8 mouse cellular contexts compared by ENCODE assay signal in genomic region chr11:4266271-4267201, GRCm38 (mm10). TPM values are rescaled to one million over a fixed set of nuclear protein-coding genes. Genes with fewer than 3 reads are reported as not detected.
DNase-seq lines count a peak whose midpoint lies in the region; ATAC-seq and TF ChIP-seq lines count a peak whose summit lies in the region.

No protein-coding gene starts in this region.

- ATAC-seq in erythroblast, adult 5-6 weeks (replicated peaks; ENCODE audit: low FRiP score, poor library complexity, severe bottlenecking): no peak
- ATAC-seq in forebrain, postnatal 0 days: peak; percentile 54
- peak; percentile 69 for ATAC-seq in intestine, embryonic 16.5 days
- peak; percentile 38; the same call in 1 of the 2 replicates for ATAC-seq in lung, embryonic 14.5 days (ENCODE audit: insufficient read depth)

- peak overlapping the region; percentile 40 for H3K9ac ChIP-seq in forebrain, postnatal 0 days
- H3K9ac ChIP-seq in intestine, embryonic 16.5 days (ENCODE audit: low read depth, low read length): peak overlapping the region; percentile 75
- H3K9ac ChIP-seq in lung, embryonic 14.5 days: peak overlapping the region; percentile 54

- peak; percentile 81 for DNase-seq in ZHBTc4 (ENCODE audit: low read depth, low spot score)
- DNase-seq in forebrain, postnatal 0 days: peak; percentile 12
- peak; percentile 69 for DNase-seq in lung, embryonic 14.5 days
- DNase-seq in retina, embryonic 14.5 days (ENCODE audit: low spot score): peak; percentile 55
- DNase-seq in left cerebral cortex, postnatal 14 days (ENCODE audit: low spot score in 2 of 2): no peak

- no peak overlapping the region for H3K27ac ChIP-seq in forebrain, postnatal 0 days (ENCODE audit: low read depth, low read length)
- peak overlapping the region; percentile 71 for H3K27ac ChIP-seq in intestine, embryonic 16.5 days (ENCODE audit: low read length)
- H3K27ac ChIP-seq in lung, embryonic 14.5 days (ENCODE audit: low read depth): no peak overlapping the region

- H3K4me3 ChIP-seq in erythroblast, embryonic 14.5 days (replicated peaks): peak overlapping the region; percentile 34
- H3K4me3 ChIP-seq in forebrain, postnatal 0 days (ENCODE audit: low read depth, low read length): peak overlapping the region; percentile 46
- H3K4me3 ChIP-seq in intestine, embryonic 16.5 days (ENCODE audit: low read length): peak overlapping the region; percentile 66
- H3K4me3 ChIP-seq in lung, embryonic 14.5 days (ENCODE audit: low read depth, low read length): peak overlapping the region; percentile 54

- H3K4me2 ChIP-seq in forebrain, postnatal 0 days (ENCODE audit: low read depth): peak overlapping the region; percentile 91
- H3K4me2 ChIP-seq in intestine, embryonic 16.5 days (ENCODE audit: low read depth, low read length): peak overlapping the region; percentile 89
- peak overlapping the region; percentile 87 for H3K4me2 ChIP-seq in lung, embryonic 14.5 days

- WGBS in forebrain, postnatal 0 days: 2% methylated on average over 61 of the region's 61 CpGs
- WGBS in intestine, embryonic 16.5 days: under 1% methylated on average over 59 of the region's 61 CpGs
- WGBS in lung, embryonic 14.5 days: under 1% methylated on average over 53 of the region's 61 CpGs

- H3K36me3 ChIP-seq in erythroblast, embryonic 14.5 days (ENCODE audit: control insufficient read depth): no peaks in the 10 kb centered on the region
- H3K36me3 ChIP-seq in forebrain, postnatal 0 days (ENCODE audit: insufficient read depth): no peaks in the 10 kb centered on the region
- no peaks in the 10 kb centered on the region for H3K36me3 ChIP-seq in intestine, embryonic 16.5 days (ENCODE audit: control insufficient read depth, insufficient read depth, low read length)
- H3K36me3 ChIP-seq in lung, embryonic 14.5 days (ENCODE audit: insufficient read depth): no peaks in the 10 kb centered on the region

- H3K4me1 ChIP-seq in erythroblast, embryonic 14.5 days (ENCODE audit: control insufficient read depth): no peaks in the 10 kb centered on the region
- H3K4me1 ChIP-seq in forebrain, postnatal 0 days (ENCODE audit: insufficient read depth): no peaks in the 10 kb centered on the region
- H3K4me1 ChIP-seq in intestine, embryonic 16.5 days (ENCODE audit: control insufficient read depth, insufficient read depth, low read length): peaks cover 39% of the 10 kb centered on the region
- peaks cover 13% of the 10 kb centered on the region for H3K4me1 ChIP-seq in lung, embryonic 14.5 days (ENCODE audit: insufficient read depth)

- intact Hi-C loops in left cerebral cortex, postnatal 14 days (cut with DNase I): no loop called here

- H3K27me3 ChIP-seq in erythroblast, embryonic 14.5 days (ENCODE audit: control insufficient read depth): peaks cover 71% of the 10 kb centered on the region
- peaks cover 26% of the 10 kb centered on the region for H3K27me3 ChIP-seq in forebrain, postnatal 0 days (ENCODE audit: insufficient read depth, low read length)
- peaks cover 11% of the 10 kb centered on the region for H3K27me3 ChIP-seq in intestine, embryonic 16.5 days (replicated peaks; ENCODE audit: control insufficient read depth, insufficient read depth, low read length)
- H3K27me3 ChIP-seq in lung, embryonic 14.5 days (ENCODE audit: insufficient read depth, low read length): peaks cover 55% of the 10 kb centered on the region

- no peaks in the 10 kb centered on the region for H3K9me3 ChIP-seq in erythroblast, embryonic 14.5 days (ENCODE audit: control insufficient read depth, low read length)
- no peaks in the 10 kb centered on the region for H3K9me3 ChIP-seq in forebrain, postnatal 0 days (ENCODE audit: low read length)
- H3K9me3 ChIP-seq in intestine, embryonic 16.5 days (ENCODE audit: control insufficient read depth, low read length): no peaks in the 10 kb centered on the region
- H3K9me3 ChIP-seq in lung, embryonic 14.5 days (ENCODE audit: low read depth, low read length): no peaks in the 10 kb centered on the region

- no peak for TF ChIP-seq CTCF in forebrain, postnatal 0 days (IDR thresholded peaks at IDR 0.05; ENCODE audit: low read depth)
- TF ChIP-seq CTCF in lung, embryonic 14.5 days (IDR thresholded peaks at IDR 0.05; ENCODE audit: low read depth): no peak

RNA-seq across cellular contexts. Expression of gene Lif, which starts 9.2 kb away (rescaled TPM):
- polyA plus RNA-seq in erythroblast, embryonic 14.5 days (2012): not detected in 2 replicates
- not detected in 2 replicates for total RNA-seq in erythroblast, adult 5-6 weeks (2015; ENCODE audit: low replicate concordance)
- total RNA-seq in erythroblast, adult 5-6 weeks (2017; ENCODE audit: low replicate concordance): not detected in 2 replicates
- 0.08 and 0.43 TPM in 2 replicates for total RNA-seq in forebrain, postnatal 0 days (2014; rRNA removed)
- 0.05 and 0.22 TPM in 2 replicates for polyA plus RNA-seq in forebrain, postnatal 0 days (2015; fragmentation: Nextera tagmentation; extraction: Ambion mirVana)
- 0.95 and 0.98 TPM in 2 replicates for polyA plus RNA-seq in intestine, embryonic 16.5 days (2015; fragmentation: Nextera tagmentation; extraction: Ambion mirVana)
- polyA plus RNA-seq in lung, embryonic 14.5 days (2014; fragmentation: Nextera tagmentation; extraction: Ambion mirVana): 0.12 and 0.33 TPM in 2 replicates
- total RNA-seq in left cerebral cortex, postnatal 14 days (2021): under 1 TPM; 0.15 to 0.59 TPM

RNA-seq across cellular contexts. Expression of gene Osm, which starts 30.3 kb away (rescaled TPM):
- 0.41 and 0.44 TPM in 2 replicates for polyA plus RNA-seq in erythroblast, embryonic 14.5 days (2012)
- 2.1 and 4.4 TPM in 2 replicates for total RNA-seq in erythroblast, adult 5-6 weeks (2015; ENCODE audit: low replicate concordance)
- total RNA-seq in erythroblast, adult 5-6 weeks (2017; ENCODE audit: low replicate concordance): 2.1 and 6.4 TPM in 2 replicates
- 0.05 TPM in 1 of 2 replicates, not detected in the other for total RNA-seq in forebrain, postnatal 0 days (2014; rRNA removed)
- 0.13 and 0.14 TPM in 2 replicates for polyA plus RNA-seq in forebrain, postnatal 0 days (2015; fragmentation: Nextera tagmentation; extraction: Ambion mirVana)
- polyA plus RNA-seq in intestine, embryonic 16.5 days (2015; fragmentation: Nextera tagmentation; extraction: Ambion mirVana): 0.07 and 0.12 TPM in 2 replicates
- polyA plus RNA-seq in lung, embryonic 14.5 days (2014; fragmentation: Nextera tagmentation; extraction: Ambion mirVana): not detected in 2 replicates
- total RNA-seq in left cerebral cortex, postnatal 14 days (2021): not detected

RNA-seq across cellular contexts. Expression of gene Castor1, which starts 48.5 kb away (rescaled TPM):
- polyA plus RNA-seq in erythroblast, embryonic 14.5 days (2012): 0.18 and 0.26 TPM in 2 replicates
- not detected in 2 replicates for total RNA-seq in erythroblast, adult 5-6 weeks (2015; ENCODE audit: low replicate concordance)
- total RNA-seq in erythroblast, adult 5-6 weeks (2017; ENCODE audit: low replicate concordance): not detected in 2 replicates
- total RNA-seq in forebrain, postnatal 0 days (2014; rRNA removed): 5.0 and 6.9 TPM in 2 replicates
- polyA plus RNA-seq in forebrain, postnatal 0 days (2015; fragmentation: Nextera tagmentation; extraction: Ambion mirVana): 4.2 and 4.9 TPM in 2 replicates
- polyA plus RNA-seq in intestine, embryonic 16.5 days (2015; fragmentation: Nextera tagmentation; extraction: Ambion mirVana): 5.9 and 7.3 TPM in 2 replicates
- polyA plus RNA-seq in lung, embryonic 14.5 days (2014; fragmentation: Nextera tagmentation; extraction: Ambion mirVana): 1.9 and 2.1 TPM in 2 replicates
- 1 to 10 TPM; 4.3 to 4.9 TPM for total RNA-seq in left cerebral cortex, postnatal 14 days (2021)

Comparison
In these comparisons a context has a peak if more than half of its experiments do, and no peak if none do; other contexts are left out.
1. DNase-seq: peak in ZHBTc4 (single experiment), forebrain, postnatal 0 days (single experiment), lung, embryonic 14.5 days (single experiment) and retina, embryonic 14.5 days (single experiment); none in left cerebral cortex, postnatal 14 days (0 of 2).
2. Peak in every context shown above with its lines, with median percentiles within 50 percentile points of each other: H3K4me3 ChIP-seq, H3K4me2 ChIP-seq and H3K9ac ChIP-seq.